Mouse (Mus musculus): Measurements from ENCODE around the gene Tymp. TPM values are rescaled to one million over a fixed set of nuclear protein-coding genes. Genes with fewer than 3 reads are reported as not detected.

Tymp gene
- polyA plus RNA-seq (2012; ENCODE audit: low replicate concordance), result 0.77 and 1.5 TPM in 2 replicates

GRCm38 (mm10) chr15:89376957-89377356 is at the start of gene Tymp:
Tymp (minus strand) TSS chr15:89377039.

GRCm38 (mm10) chr15:89425711-89426121 is 48.9 kb upstream of the Tymp start, which contains the start of gene Cpt1b:
Cpt1b (minus strand) TSS chr15:89425863.

GRCm38 (mm10) chr15:89410118-89410517 is 33.3 kb upstream of the Tymp start, which contains the start of gene Syce3:
Syce3 (minus strand) TSS chr15:89410503.

GRCm38 (mm10) chr15:89384617-89385016 is 7.8 kb upstream of the Tymp start, which contains the start of gene Klhdc7b:
Klhdc7b (plus strand) TSS chr15:89384917.

GRCm38 (mm10) chr15:89378831-89379401 is 2.1 kb upstream of the Tymp start, which contains the start of gene Odf3b:
Odf3b (minus strand) TSS chr15:89379282.

GRCm38 (mm10) chr15:89373762-89374248 is 3.0 kb downstream of the Tymp start, which contains the start of gene Sco2:
Sco2 (minus strand) TSS chr15:89373846.

GRCm38 (mm10) chr15:89355241-89356187 is 21.3 kb downstream of the Tymp start, which contains the start of the genes Lmf2 and Ncaph2:
Lmf2 (minus strand) TSS chr15:89355659.
Ncaph2 (plus strand) TSS chr15:89355719.

GRCm38 (mm10) chr15:89334271-89334670 is 42.6 kb downstream of the Tymp start, which contains the start of gene Miox:
Miox (plus strand) TSS chr15:89334398.

GRCm38 (mm10) chr15:89322670-89323522 is 53.9 kb downstream of the Tymp start, which contains the start of gene Adm2:
Adm2 (plus strand) TSS chr15:89322720.

Other genes with a start within 250 kb of the Tymp start
- gene Hdac10, start 248.3 kb downstream of the Tymp start, polyA plus RNA-seq (2012; ENCODE audit: low replicate concordance), result 2.0 and 15.1 TPM in 2 replicates
- gene Mapk12, start 236.3 kb downstream of the Tymp start, polyA plus RNA-seq (2012; ENCODE audit: low replicate concordance), result 0.58 and 3.5 TPM in 2 replicates
- gene Mapk11, start 227.4 kb downstream of the Tymp start, polyA plus RNA-seq (2012; ENCODE audit: low replicate concordance), result 0.88 and 3.9 TPM in 2 replicates
- gene Plxnb2, start 196.3 kb downstream of the Tymp start, polyA plus RNA-seq (2012; ENCODE audit: low replicate concordance), result 57.1 and 82.4 TPM in 2 replicates
- 18.1 and 27.5 TPM in 2 replicates for gene Dennd6b, start 180.5 kb downstream of the Tymp start, polyA plus RNA-seq (2012; ENCODE audit: low replicate concordance)
- 171 and 186 TPM in 2 replicates for gene Ppp6r2, start 165.5 kb downstream of the Tymp start, polyA plus RNA-seq (2012; ENCODE audit: low replicate concordance)
- 168 and 221 TPM in 2 replicates for gene Sbf1, start 61.7 kb downstream of the Tymp start, polyA plus RNA-seq (2012; ENCODE audit: low replicate concordance)
- gene Adm2, start 54.3 kb downstream of the Tymp start, polyA plus RNA-seq (2012; ENCODE audit: low replicate concordance), result 1.4 and 3.0 TPM in 2 replicates
- gene Miox, start 42.6 kb downstream of the Tymp start, polyA plus RNA-seq (2012; ENCODE audit: low replicate concordance), result not detected in 2 replicates
- gene Lmf2, start 21.4 kb downstream of the Tymp start, polyA plus RNA-seq (2012; ENCODE audit: low replicate concordance), result 132 and 236 TPM in 2 replicates
- 68.2 and 73.5 TPM in 2 replicates for gene Ncaph2, start 21.3 kb downstream of the Tymp start, polyA plus RNA-seq (2012; ENCODE audit: low replicate concordance)
- gene Sco2, start 3.2 kb downstream of the Tymp start, polyA plus RNA-seq (2012; ENCODE audit: low replicate concordance), result 58.1 and 67.7 TPM in 2 replicates
- gene Odf3b, start 2.2 kb upstream of the Tymp start, polyA plus RNA-seq (2012; ENCODE audit: low replicate concordance), result 7.8 and 10.0 TPM in 2 replicates
- gene Klhdc7b, start 7.9 kb upstream of the Tymp start, polyA plus RNA-seq (2012; ENCODE audit: low replicate concordance), result not detected in 2 replicates
- not detected in 2 replicates for gene Syce3, start 33.5 kb upstream of the Tymp start, polyA plus RNA-seq (2012; ENCODE audit: low replicate concordance)
- gene Cpt1b, start 48.8 kb upstream of the Tymp start, polyA plus RNA-seq (2012; ENCODE audit: low replicate concordance), result 1.4 and 4.2 TPM in 2 replicates
- 0.18 TPM in 1 of 2 replicates, not detected in the other for gene C730034F03Rik, start 52.5 kb upstream of the Tymp start, polyA plus RNA-seq (2012; ENCODE audit: low replicate concordance)
- 0.88 and 3.0 TPM in 2 replicates for gene Gm44502, start 52.7 kb upstream of the Tymp start, polyA plus RNA-seq (2012; ENCODE audit: low replicate concordance)
- gene Chkb, start 52.9 kb upstream of the Tymp start, polyA plus RNA-seq (2012; ENCODE audit: low replicate concordance), result 40.6 and 121 TPM in 2 replicates
- 0.06 and 0.08 TPM in 2 replicates for gene Mapk8ip2, start 76.9 kb upstream of the Tymp start, polyA plus RNA-seq (2012; ENCODE audit: low replicate concordance)
- gene Arsa, start 100.4 kb upstream of the Tymp start, polyA plus RNA-seq (2012; ENCODE audit: low replicate concordance), result 25.4 and 44.2 TPM in 2 replicates
- gene Shank3, start 122.6 kb upstream of the Tymp start, polyA plus RNA-seq (2012; ENCODE audit: low replicate concordance), result 72.7 and 76.4 TPM in 2 replicates
- gene Acr, start 191.3 kb upstream of the Tymp start, polyA plus RNA-seq (2012; ENCODE audit: low replicate concordance), result 1.0 TPM in 1 of 2 replicates, not detected in the other
- gene Rabl2, start 214.9 kb upstream of the Tymp start, polyA plus RNA-seq (2012; ENCODE audit: low replicate concordance), result 2.5 and 13.0 TPM in 2 replicates

Data from leukemia stem cell, adult 10-12 weeks (primary cell).